Mouse (Mus musculus): ENCODE measurements around the gene Sec61a2.

- TF ChIP-seq CHD2 (IDR thresholded peaks at IDR 0.05; ENCODE audit: low read length), result no peak
- TF ChIP-seq POLR2A (IDR thresholded peaks at IDR 0.05; ENCODE audit: control insufficient read depth in 1 of 2, insufficient read depth in 1 of 2, low read depth in 1 of 2, low read length in 2 of 2, poor library complexity in 1 of 2), result no peak
- TF ChIP-seq MEF2A (IDR thresholded peaks at IDR 0.05; ENCODE audit: extremely low read depth, insufficient replicate concordance, low read depth, low read length, poor library complexity, severe bottlenecking), result no peak
- no peak for TF ChIP-seq CTCF (IDR thresholded peaks at IDR 0.05 in 2 of 3, conservative IDR thresholded peaks at IDR 0.05 in 1 of 3; ENCODE audit: control insufficient read depth in 1 of 3, insufficient read depth in 1 of 3, low read depth in 2 of 3, low read length in 3 of 3, poor library complexity in 1 of 3, severe bottlenecking in 1 of 3)
- no peak for TF ChIP-seq SMC3 (IDR thresholded peaks at IDR 0.05; ENCODE audit: low read depth, low read length)
- TF ChIP-seq ZC3H11A (IDR thresholded peaks at IDR 0.05; ENCODE audit: low read depth, low read length), result no peak
- TF ChIP-seq JUND (IDR thresholded peaks at IDR 0.05; ENCODE audit: low read depth, low read length), result no peak
- no peak for TF ChIP-seq NELFE (IDR thresholded peaks at IDR 0.05; ENCODE audit: low read depth, low read length)
- TF ChIP-seq MAX (IDR thresholded peaks at IDR 0.05; ENCODE audit: low read length), result no peak
- TF ChIP-seq TBP (IDR thresholded peaks at IDR 0.05; ENCODE audit: low read depth, low read length), result no peak
- no peak for TF ChIP-seq ZMIZ1 (IDR thresholded peaks at IDR 0.05; ENCODE audit: low read depth, low read length)
- TF ChIP-seq ZNF384 (IDR thresholded peaks at IDR 0.05; ENCODE audit: low read depth, low read length), result no peak
- no peak for TF ChIP-seq EP300 (IDR thresholded peaks at IDR 0.05; ENCODE audit: low read depth in 1 of 2, low read length in 2 of 2)
- TF ChIP-seq POLR2AphosphoS2 (IDR thresholded peaks at IDR 0.05; ENCODE audit: low read length), result no peak
Observed at GRCm38 (mm10) chr2:5877446-5877845, 17.8 kb downstream of the Sec61a2 start.

All from MEL (cell line).